Comparison of ENCODE assay signal across 9 mouse cellular contexts in the genomic region with DNA sequence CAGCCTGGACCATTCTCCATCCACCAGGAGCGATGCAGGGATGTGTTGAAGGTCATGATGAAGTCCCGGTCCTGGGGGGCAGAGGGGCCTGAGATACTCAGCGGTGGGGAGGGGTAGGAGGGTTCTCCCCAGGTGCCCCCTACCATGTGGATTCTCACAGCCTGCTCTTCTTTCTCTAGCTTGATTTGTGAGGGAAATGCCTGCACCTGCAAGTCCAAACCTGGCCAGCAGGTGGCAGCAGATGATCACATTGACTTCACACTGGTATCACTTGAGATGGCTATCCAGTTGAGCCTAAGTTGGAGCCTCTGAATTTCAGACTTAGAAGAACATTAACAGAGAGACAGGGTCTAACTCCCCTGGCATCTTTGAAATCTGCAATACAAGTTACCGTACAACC. TPM values are rescaled to one million over a fixed set of nuclear protein-coding genes. Genes with fewer than 3 reads are reported as not detected.
DNase-seq lines count a peak whose midpoint lies in the region; ATAC-seq and TF ChIP-seq lines count a peak whose summit lies in the region.
"Had no signal": no experiment of that assay in that cellular context is flagged by ENCODE, and none has a peak within 500 bp of the region (broad histone marks: within the 10 kb centered on the region; RNA-seq: fewer than 3 reads in every experiment).

No protein-coding gene starts in this region.

- H3K9me3 ChIP-seq in hindbrain, embryonic 16.5 days (ENCODE audit: control insufficient read depth, low read length): no peaks in the 10 kb centered on the region
- H3K9me3 ChIP-seq: liver, embryonic 15.5 days had no signal

- H3K4me2 ChIP-seq in hindbrain, embryonic 16.5 days (ENCODE audit: low read length): no peak overlapping the region
- H3K4me2 ChIP-seq: liver, embryonic 15.5 days had no signal

- in situ Hi-C loops in Patski (cut with MboI; ENCODE audit: low pct_unique_long_range_greater_than_20kb): no loop called here

- H3K27me3 ChIP-seq in Patski: no peaks in the 10 kb centered on the region
- no peaks in the 10 kb centered on the region for H3K27me3 ChIP-seq in hindbrain, embryonic 16.5 days (replicated peaks; ENCODE audit: control insufficient read depth, insufficient read depth, low read length)

- POLR2A ChIA-PET in Patski (lab: Charles Lee): interaction anchor here (1.4 kb wide), 1 partner anchor 192 kb away, joined by 4 read pairs; no protein-coding TSS in a partner anchor

- no peak for ATAC-seq in Patski
- peak; percentile 15; the same call in 1 of the 2 replicates for ATAC-seq in hindbrain, embryonic 16.5 days

- peaks cover 12% of the 10 kb centered on the region; the same call in 1 of the 2 replicates for H3K36me3 ChIP-seq in hindbrain, embryonic 16.5 days (ENCODE audit: control insufficient read depth, insufficient read depth, low read length)
- H3K36me3 ChIP-seq: liver, embryonic 15.5 days had no signal

- no peak overlapping the region for H3K4me3 ChIP-seq in hindbrain, embryonic 16.5 days (ENCODE audit: low read length)
- H3K4me3 ChIP-seq: liver, embryonic 15.5 days had no signal

- peak; percentile 37 for DNase-seq in Patski (ENCODE audit: low read depth, low spot score)
- peak; percentile 94 for DNase-seq in cerebellum, adult 8-10 months
- DNase-seq in forelimb bud, embryonic 11.5 days (ENCODE audit: low read depth, low spot score): peak; percentile 87
- peak; percentile 91 to 96 for DNase-seq in left cerebral cortex, adult 18-20 months (ENCODE audit: low spot score in 2 of 2)
- DNase-seq in mesoderm, embryonic 11.5 days (ENCODE audit: low read depth, low spot score): peak; percentile 89
- DNase-seq in right cerebral cortex, postnatal 25 days: peak; percentile 87
- DNase-seq in urinary bladder, postnatal 36 days (ENCODE audit: low spot score in 2 of 2): peak; percentile 80 to 86

- CTCF ChIA-PET in Patski (lab: Charles Lee): interaction anchor here (0.7 to 3.7 kb wide), 15 partner anchors 9 to 335 kb away, joined by 3 to 10 read pairs (median 3); no protein-coding TSS in a partner anchor

- WGBS in hindbrain, embryonic 16.5 days: 38% methylated on average over 4 of the region's 4 CpGs

- TF ChIP-seq CTCF in Patski (IDR thresholded peaks at IDR 0.05): peak; percentile 94

- H3K4me1 ChIP-seq in hindbrain, embryonic 16.5 days (ENCODE audit: control insufficient read depth, insufficient read depth, low read depth, low read length): peaks cover 6% of the 10 kb centered on the region

- no peak overlapping the region for H3K27ac ChIP-seq in hindbrain, embryonic 16.5 days (ENCODE audit: low read depth, low read length)
- H3K27ac ChIP-seq: liver, embryonic 15.5 days had no signal

- H3K9ac ChIP-seq in hindbrain, embryonic 16.5 days (ENCODE audit: low read depth, low read length): no peak overlapping the region
- H3K9ac ChIP-seq: liver, embryonic 15.5 days had no signal

RNA-seq across cellular contexts. Expression of gene Nkain1, which starts 40.0 kb away (rescaled TPM):
- polyA plus RNA-seq in Patski (2021): 8.1 TPM
- 2.4 and 6.6 TPM in 2 replicates for polyA plus RNA-seq in hindbrain, embryonic 16.5 days (2015; fragmentation: Nextera tagmentation; extraction: Ambion mirVana)
- total RNA-seq in left cerebral cortex, adult 18-20 months (2021): 10 to 100 TPM; 30.5 to 34.5 TPM
- polyA plus RNA-seq: liver, embryonic 15.5 days had no signal

Comparison
In these comparisons a context has a peak if more than half of its experiments do, and no peak if none do; other contexts are left out.
1. DNase-seq: peak in every context shown above with its lines; median percentile 94 in cerebellum, adult 8-10 months; 94 in left cerebral cortex, adult 18-20 months; 89 in mesoderm, embryonic 11.5 days; 87 in forelimb bud, embryonic 11.5 days; 87 in right cerebral cortex, postnatal 25 days; 83 in urinary bladder, postnatal 36 days; 37 in Patski.